Mouse (Mus musculus): ENCODE results near the gene Dync1li2.

The Dync1li2 gene

GRCm38 (mm10) chr8:104383296-104383695, 59.6 kb downstream of the Dync1li2 start:
- DNase-seq (ENCODE audit: low spot score in 2 of 2), result no peak

GRCm38 (mm10) chr8:104380961-104381411, 61.9 kb downstream of the Dync1li2 start:
- no peak for DNase-seq (ENCODE audit: low spot score in 2 of 2)

GRCm38 (mm10) chr8:104380269-104380668, 62.6 kb downstream of the Dync1li2 start:
- DNase-seq (ENCODE audit: low spot score in 2 of 2), result no peak

- DNase-seq (ENCODE audit: low spot score in 2 of 2), result no peak
These were observed 63.5 kb downstream of the Dync1li2 start for GRCm38 (mm10) chr8:104379301-104379836.

- DNase-seq (ENCODE audit: low spot score in 2 of 2), result no peak
These were observed 66.2 kb downstream of the Dync1li2 start for GRCm38 (mm10) chr8:104376669-104377068.

- DNase-seq (ENCODE audit: low spot score in 2 of 2), result no peak
These were observed 66.9 kb downstream of the Dync1li2 start for GRCm38 (mm10) chr8:104375959-104376358.

- DNase-seq (ENCODE audit: low spot score in 2 of 2), result no peak
These were observed 67.7 kb downstream of the Dync1li2 start for GRCm38 (mm10) chr8:104374864-104375846.

GRCm38 (mm10) chr8:104374269-104374668, 68.6 kb downstream of the Dync1li2 start:
- DNase-seq (ENCODE audit: low spot score in 2 of 2), result no peak

GRCm38 (mm10) chr8:104373779-104374178, 69.1 kb downstream of the Dync1li2 start:
- DNase-seq (ENCODE audit: low spot score in 2 of 2), result no peak

GRCm38 (mm10) chr8:104371121-104371520, 71.7 kb downstream of the Dync1li2 start:
- no peak for DNase-seq (ENCODE audit: low spot score in 2 of 2)

- DNase-seq (ENCODE audit: low spot score in 2 of 2), result no peak
These were observed 72.8 kb downstream of the Dync1li2 start for GRCm38 (mm10) chr8:104370071-104370470.

- DNase-seq (ENCODE audit: low spot score in 2 of 2), result no peak
These were observed 73.3 kb downstream of the Dync1li2 start for GRCm38 (mm10) chr8:104369591-104369990.

All from natural killer cell, adult 2 months (primary cell).